Mouse (Mus musculus): ENCODE measurements at regions not wholly inside any gene's neighbourhood (a gene's known extent, or its start where the extent isn't known, plus 50 kb on each side); places are given as distances from the start of the nearest gene placed in this dataset.

DNA sequence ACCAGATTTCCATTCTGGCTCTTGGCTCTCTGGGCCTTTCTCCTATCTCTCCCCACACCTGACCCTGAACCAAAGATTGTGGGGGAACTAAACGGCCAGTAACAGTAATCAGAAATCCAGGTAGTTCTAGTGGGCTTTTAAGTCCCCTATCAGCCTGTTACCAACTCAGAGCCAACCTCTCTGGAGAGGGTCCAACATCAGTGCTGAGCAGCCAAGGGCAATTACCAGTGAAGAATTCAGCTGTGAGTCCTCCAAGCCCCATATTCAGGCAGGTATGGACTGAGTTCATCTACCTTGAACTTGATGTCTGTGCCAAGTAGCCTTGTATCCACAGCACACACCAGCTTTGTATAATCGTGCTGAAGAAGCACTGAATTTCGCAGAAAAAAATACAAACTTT is 1636.7 kb downstream of the Efnb2 start:
- no peak for DNase-seq (ENCODE audit: low spot score in 2 of 2)

- peak in 1 of 2 experiments; percentile 1 for DNase-seq (ENCODE audit: low spot score in 2 of 2)
Observed at GRCm38 (mm10) chr8:7011881-7012280, 1649.2 kb downstream of the Efnb2 start.

DNA sequence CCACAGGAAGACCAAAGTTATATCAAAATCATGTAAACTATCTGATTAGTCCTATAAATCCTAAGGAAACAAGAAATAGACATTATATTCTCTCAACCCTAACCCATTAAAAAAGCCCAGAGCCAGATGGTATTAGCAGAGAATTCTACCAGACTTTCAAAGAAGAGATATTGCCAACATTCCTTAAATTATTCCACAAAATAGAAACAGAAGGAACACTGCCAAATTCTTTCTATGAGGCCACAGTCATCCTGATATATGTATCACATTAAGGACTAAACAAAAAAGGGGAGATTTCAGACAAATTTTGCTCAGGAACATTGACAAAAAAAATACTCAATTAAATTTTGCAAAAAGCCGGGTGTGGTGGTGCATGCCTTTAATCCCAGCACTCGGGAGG is 1669.5 kb downstream of the Efnb2 start:
- DNase-seq (ENCODE audit: low spot score in 2 of 2): no peak

DNA sequence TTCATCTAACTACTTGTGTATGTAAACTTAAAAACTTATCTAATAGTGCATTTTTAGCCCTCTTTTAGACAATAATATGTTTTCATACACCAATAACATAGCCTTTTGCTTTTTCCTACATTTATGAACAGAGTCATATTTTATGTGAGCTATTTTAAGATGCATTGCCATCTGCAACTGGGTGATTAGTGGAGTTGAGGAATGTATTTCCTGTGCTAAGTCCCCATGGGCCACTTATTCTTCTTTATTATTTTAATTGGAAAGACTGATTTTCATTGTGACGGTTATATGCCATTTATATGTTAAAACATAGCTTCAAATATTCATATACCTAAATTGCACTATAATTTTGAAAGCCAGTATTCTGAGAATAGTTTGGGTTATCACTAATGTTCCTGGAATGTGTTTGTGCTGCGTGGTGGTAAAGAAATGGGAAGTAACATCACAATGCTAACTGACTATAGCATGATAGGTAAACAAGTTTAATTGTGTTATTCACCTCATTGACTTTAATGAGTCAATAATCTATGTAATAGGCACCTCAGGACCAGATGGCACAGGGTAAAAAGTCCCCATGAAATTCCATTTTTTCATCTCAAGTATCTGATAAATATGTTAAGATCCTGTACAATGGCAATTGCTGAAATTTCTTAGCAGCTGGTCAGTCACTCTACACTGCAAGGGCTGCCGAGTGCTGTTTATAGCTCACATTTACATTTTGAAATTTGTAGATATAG is 1671.5 kb downstream of the Efnb2 start:
- DNase-seq (ENCODE audit: low spot score in 2 of 2): no peak

GRCm38 (mm10) chr8:6973961-6974360 is 1687.1 kb downstream of the Efnb2 start:
- no peak for DNase-seq (ENCODE audit: low spot score in 2 of 2)

- no peak for DNase-seq (ENCODE audit: low spot score in 2 of 2)
Observed at GRCm38 (mm10) chr8:6963006-6963799, 1697.8 kb downstream of the Efnb2 start.

DNA sequence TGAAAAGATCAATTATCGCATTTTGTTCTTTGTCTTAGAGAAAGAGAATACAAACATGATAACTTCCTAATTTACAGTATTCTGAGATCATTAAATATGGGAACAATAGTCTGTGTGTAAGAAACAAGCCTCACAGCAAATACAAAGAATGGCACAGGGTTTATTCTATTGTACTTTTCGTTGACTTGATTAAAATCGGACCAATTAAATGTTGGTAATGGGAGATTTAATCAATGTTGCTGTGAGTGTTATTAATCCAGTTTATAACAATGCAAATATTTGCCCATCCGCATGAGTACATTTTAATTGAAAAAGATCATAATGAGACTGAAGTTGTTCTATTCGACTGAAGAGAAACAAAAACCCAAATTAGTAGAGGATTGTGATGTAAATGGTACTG is 1703.0 kb downstream of the Efnb2 start:
- no peak for DNase-seq (ENCODE audit: low spot score in 2 of 2)

DNA sequence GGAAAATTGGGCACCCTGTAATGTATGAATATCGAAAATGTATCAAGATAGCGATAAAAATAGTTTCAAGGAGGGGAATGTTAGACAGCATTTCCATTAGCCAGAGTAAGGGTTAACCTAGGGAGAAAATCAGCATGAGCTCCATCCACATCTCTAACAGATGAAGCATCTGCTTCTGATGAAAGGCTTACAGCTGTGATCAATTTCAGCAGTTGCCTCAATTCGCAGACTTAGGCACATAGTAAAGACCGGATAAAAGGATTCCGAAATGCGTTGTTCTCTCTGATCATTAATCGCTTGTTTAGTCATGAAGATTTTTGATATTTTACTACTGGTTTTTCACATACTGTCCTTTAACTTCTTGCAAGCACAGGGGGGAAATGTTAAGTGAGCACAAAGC is 1706.8 kb downstream of the Efnb2 start:
- no peak for DNase-seq (ENCODE audit: low spot score in 2 of 2)

GRCm38 (mm10) chr8:6922467-6922866 is 1738.6 kb downstream of the Efnb2 start:
- no peak for DNase-seq (ENCODE audit: low spot score in 2 of 2)

DNA sequence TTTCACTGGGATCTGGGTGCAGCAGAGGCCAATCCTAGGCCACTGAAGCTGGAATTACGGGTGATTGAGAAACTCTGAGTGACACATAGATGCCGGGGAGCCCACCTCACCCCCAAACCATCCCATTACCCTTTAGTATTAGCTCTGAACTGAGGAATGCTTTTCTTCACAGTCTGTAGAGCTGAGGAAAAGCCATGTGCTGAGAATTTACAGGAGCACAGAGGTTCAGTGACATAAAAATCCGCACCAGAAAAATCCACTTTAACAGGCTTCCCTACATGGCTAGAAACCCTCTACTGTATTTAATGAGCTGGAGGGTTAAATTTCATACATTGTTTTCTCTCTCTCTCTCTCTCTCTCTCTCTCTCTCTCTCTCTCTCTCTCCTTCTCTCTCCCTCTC is 1753.4 kb downstream of the Efnb2 start:
- DNase-seq (ENCODE audit: low spot score in 2 of 2): no peak

- no peak for DNase-seq (ENCODE audit: low spot score in 2 of 2)
Observed at GRCm38 (mm10) chr8:6891456-6891855, 1769.6 kb downstream of the Efnb2 start.

- DNase-seq (ENCODE audit: low spot score in 2 of 2): no peak
Observed at GRCm38 (mm10) chr8:6886779-6887402, 1774.2 kb downstream of the Efnb2 start.

- DNase-seq (ENCODE audit: low spot score in 2 of 2): no peak
Observed at GRCm38 (mm10) chr8:6884828-6885227, 1776.2 kb downstream of the Efnb2 start.

DNA sequence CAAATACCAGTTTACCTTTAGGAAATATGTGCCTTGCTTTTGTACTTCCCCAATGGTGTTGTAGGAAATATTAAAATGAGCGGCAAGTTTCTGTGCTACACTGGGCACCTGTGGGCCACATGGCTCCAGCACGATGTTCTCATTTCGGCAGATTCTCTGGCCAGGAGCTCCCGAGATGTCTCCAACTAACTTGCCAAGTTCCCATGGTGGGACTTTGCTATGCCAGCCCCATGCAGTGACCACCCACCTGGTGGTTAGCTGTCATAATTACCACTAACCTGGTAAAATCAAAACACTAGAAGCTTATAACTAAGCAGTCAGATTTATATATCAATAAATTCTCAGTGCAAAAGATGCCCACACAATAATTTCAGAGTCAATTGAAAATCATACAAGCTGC is 1777.5 kb upstream of the Slc10a2 start:
- DNase-seq (ENCODE audit: low spot score in 2 of 2): no peak
